20 mouse cellular contexts compared by ENCODE assay signal in the genomic region with DNA sequence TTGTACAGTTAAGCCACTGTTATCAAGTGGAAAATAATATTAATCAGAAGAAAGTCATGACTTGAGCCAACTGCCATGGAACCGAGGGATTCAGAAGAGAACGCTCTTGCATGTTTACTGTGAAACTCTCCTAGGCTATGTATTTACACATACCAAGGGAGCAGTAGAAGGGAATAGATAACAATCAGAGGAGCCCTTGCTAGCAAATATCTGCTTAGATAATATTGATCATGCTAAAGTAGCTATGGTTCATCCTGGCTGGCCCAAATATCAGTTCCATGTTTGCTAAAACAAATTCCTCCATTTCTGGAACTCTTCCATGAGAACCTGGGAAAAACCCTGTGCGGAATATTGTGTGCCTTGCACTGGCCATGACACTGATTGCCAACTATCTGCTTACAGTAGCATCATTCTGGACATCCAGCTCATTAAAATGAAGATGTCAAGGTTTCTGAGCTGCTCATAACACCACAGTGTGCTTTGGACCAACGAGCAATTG.
"Had no signal": no experiment of that assay in that cellular context is flagged by ENCODE, and none has a peak within 500 bp of the region (broad histone marks: within the 10 kb centered on the region; RNA-seq: fewer than 3 reads in every experiment).

No protein-coding gene starts in this region.

- H3K9ac ChIP-seq: kidney, embryonic 15.5 days; liver, embryonic 15.5 days; midbrain, embryonic 12.5 days; midbrain, embryonic 15.5 days; neural tube, embryonic 12.5 days; neural tube, embryonic 15.5 days; stomach, embryonic 15.5 days had no signal

- H3K27ac ChIP-seq: kidney, embryonic 15.5 days; left cerebral cortex, adult 2 months; liver, embryonic 15.5 days; macrophage; midbrain, embryonic 12.5 days; midbrain, embryonic 15.5 days; neural tube, embryonic 12.5 days; neural tube, embryonic 15.5 days had no signal

- H3K27me3 ChIP-seq: kidney, embryonic 15.5 days; liver, embryonic 15.5 days; midbrain, embryonic 12.5 days; midbrain, embryonic 15.5 days; neural tube, embryonic 12.5 days; neural tube, embryonic 15.5 days; stomach, embryonic 15.5 days had no signal

- H3K4me3 ChIP-seq: kidney, embryonic 15.5 days; left cerebral cortex, adult 2 months; liver, embryonic 15.5 days; midbrain, embryonic 12.5 days; midbrain, embryonic 15.5 days; neural tube, embryonic 12.5 days; neural tube, embryonic 15.5 days; stomach, embryonic 15.5 days had no signal

- H3K36me3 ChIP-seq: kidney, embryonic 15.5 days; liver, embryonic 15.5 days; midbrain, embryonic 12.5 days; midbrain, embryonic 15.5 days; neural tube, embryonic 12.5 days; neural tube, embryonic 15.5 days; stomach, embryonic 15.5 days had no signal

- H3K9me3 ChIP-seq: kidney, embryonic 15.5 days; liver, embryonic 15.5 days; midbrain, embryonic 12.5 days; midbrain, embryonic 15.5 days; neural tube, embryonic 12.5 days; neural tube, embryonic 15.5 days; stomach, embryonic 15.5 days had no signal

- H3K4me2 ChIP-seq: kidney, embryonic 15.5 days; liver, embryonic 11.5 days; liver, embryonic 15.5 days; midbrain, embryonic 12.5 days; midbrain, embryonic 15.5 days; neural tube, embryonic 12.5 days; neural tube, embryonic 15.5 days; stomach, embryonic 15.5 days had no signal

- H3K4me1 ChIP-seq: liver, embryonic 15.5 days; midbrain, embryonic 12.5 days; midbrain, embryonic 15.5 days had no signal

- ATAC-seq: midbrain, embryonic 15.5 days had no signal

- DNase-seq: kidney, adult 11 months; kidney, adult 8-10 months; kidney, postnatal 10 days; kidney, postnatal 36 days; layer of hippocampus, postnatal 36 days; lung, adult 18-20 months; right cerebral cortex, adult 18-20 months; right cerebral cortex, postnatal 14 days; right cerebral cortex, postnatal 4 days; thymus, postnatal 25 days had no signal
